ENCODE assay signal across 13 mouse cellular contexts in the genomic region with DNA sequence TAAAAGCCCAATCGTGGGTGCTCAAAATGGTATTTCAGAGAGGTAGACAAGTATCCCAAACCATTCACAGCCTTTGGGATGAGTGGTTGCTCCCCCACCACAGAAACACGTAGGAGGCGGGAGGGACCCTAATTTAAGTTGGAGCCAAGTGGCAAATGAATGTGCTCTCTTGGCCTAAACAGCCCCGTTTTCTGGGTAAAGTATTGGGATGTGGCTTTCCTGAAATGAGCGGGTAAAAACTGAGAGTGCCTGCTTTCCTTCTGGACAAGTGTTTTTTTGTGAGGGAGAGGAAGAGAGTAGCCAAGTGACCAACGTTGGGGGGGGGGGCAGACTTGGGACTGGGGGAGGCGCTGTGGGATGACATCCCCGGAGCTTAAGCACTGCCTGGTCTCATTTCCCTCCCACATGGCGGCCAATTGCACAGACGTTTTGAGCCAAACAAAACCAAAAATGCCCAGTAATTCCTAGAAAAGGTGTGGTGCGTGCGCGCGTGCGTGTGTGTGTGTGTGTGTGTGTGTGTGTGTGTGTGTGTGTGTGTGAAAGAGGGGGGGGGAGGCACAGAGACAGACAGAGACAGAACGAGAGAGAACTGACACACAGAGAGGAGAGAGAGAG. TPM values are rescaled to one million over a fixed set of nuclear protein-coding genes. Genes with fewer than 3 reads are reported as not detected.
DNase-seq lines count a peak whose midpoint lies in the region; ATAC-seq and TF ChIP-seq lines count a peak whose summit lies in the region.
"Had no signal": no experiment of that assay in that cellular context is flagged by ENCODE, and none has a peak within 500 bp of the region (broad histone marks: within the 10 kb centered on the region; RNA-seq: fewer than 3 reads in every experiment).

No protein-coding gene starts in this region.

- H3K4me3 ChIP-seq in gastrocnemius, adult 2 months: peak overlapping the region; percentile 93
- H3K4me3 ChIP-seq in stomach, embryonic 15.5 days (replicated peaks): no peak overlapping the region; the same call in 1 of the 2 replicates
- no peak overlapping the region for H3K4me3 ChIP-seq in stomach, postnatal 0 days (ENCODE audit: low read depth, low read length)
- peak overlapping the region; percentile 89 for H3K4me3 ChIP-seq in limb, embryonic 10.5 days

- no peak overlapping the region for H3K9ac ChIP-seq in stomach, embryonic 15.5 days
- H3K9ac ChIP-seq in stomach, postnatal 0 days (ENCODE audit: low read length): no peak overlapping the region
- H3K9ac ChIP-seq: liver, postnatal 0 days had no signal

- no peak for TF ChIP-seq CTCF in gastrocnemius, adult 2 months (IDR thresholded peaks at IDR 0.05)
- no peak for TF ChIP-seq CTCF in stomach, postnatal 0 days (IDR thresholded peaks at IDR 0.05; ENCODE audit: low read depth)

- 3% methylated on average over 16 of the region's 16 CpGs for WGBS in stomach, embryonic 15.5 days
- WGBS in stomach, postnatal 0 days: 3% methylated on average over 16 of the region's 16 CpGs
- under 1% methylated on average over 16 of the region's 16 CpGs for WGBS in limb, embryonic 10.5 days

- TF ChIP-seq EP300 in stomach, postnatal 0 days (optimal IDR thresholded peaks at IDR 0.05): no peak

- peak; percentile 29 for DNase-seq in gastrocnemius, adult 2 months
- DNase-seq in gastrocnemius, postnatal 10 days: no peak
- no peak for DNase-seq in stomach, postnatal 0 days (ENCODE audit: low spot score)
- peak; percentile 66 for DNase-seq in limb, embryonic 10.5 days (ENCODE audit: low spot score)
- peak; percentile 45 for DNase-seq in testis, postnatal 10 days (ENCODE audit: low spot score)
- no peak for DNase-seq in frontal cortex, postnatal 36 days (ENCODE audit: low spot score in 2 of 2)
- DNase-seq: liver, postnatal 0 days; thymus, adult 18-20 months had no signal

- no peaks in the 10 kb centered on the region for H3K9me3 ChIP-seq in stomach, embryonic 15.5 days
- H3K9me3 ChIP-seq in stomach, postnatal 0 days (ENCODE audit: control insufficient read depth, low read length): no peaks in the 10 kb centered on the region
- H3K9me3 ChIP-seq in limb, embryonic 10.5 days (replicated peaks): no peaks in the 10 kb centered on the region

- peak overlapping the region; percentile 10; the same call in 1 of the 2 replicates for H3K4me2 ChIP-seq in stomach, embryonic 15.5 days
- H3K4me2 ChIP-seq in stomach, postnatal 0 days (replicated peaks; ENCODE audit: low read depth): no peak overlapping the region; the same call in 1 of the 2 replicates

- peaks cover 9% of the 10 kb centered on the region for H3K4me1 ChIP-seq in stomach, embryonic 15.5 days
- no peaks in the 10 kb centered on the region for H3K4me1 ChIP-seq in stomach, postnatal 0 days (replicated peaks; ENCODE audit: control insufficient read depth, insufficient read depth)
- H3K4me1 ChIP-seq in limb, embryonic 10.5 days: peaks cover 81% of the 10 kb centered on the region

- H3K27me3 ChIP-seq in stomach, embryonic 15.5 days (replicated peaks): peaks cover 94% of the 10 kb centered on the region
- peaks cover 37% of the 10 kb centered on the region; the same call in 1 of the 2 replicates for H3K27me3 ChIP-seq in stomach, postnatal 0 days (ENCODE audit: control insufficient read depth, insufficient read depth, low read length)
- H3K27me3 ChIP-seq in limb, embryonic 10.5 days (ENCODE audit: low read depth, poor library complexity, severe bottlenecking): peaks cover 38% of the 10 kb centered on the region

- intact Hi-C loops in gastrocnemius, adult 2 months (cut with DNase I): loop anchor here (5.0 kb wide), 1 partner anchor 116 kb away; the partner anchor contains the start of gene Mtx2

- H3K36me3 ChIP-seq in stomach, embryonic 15.5 days: no peaks in the 10 kb centered on the region
- H3K36me3 ChIP-seq in stomach, postnatal 0 days (ENCODE audit: control insufficient read depth, insufficient read depth, low read length): no peaks in the 10 kb centered on the region
- H3K36me3 ChIP-seq in limb, embryonic 10.5 days: peaks cover 3% of the 10 kb centered on the region; the same call in 1 of the 2 replicates

- no peak for ATAC-seq in stomach, embryonic 15.5 days (ENCODE audit: insufficient read depth, low FRiP score, low read depth)
- no peak for ATAC-seq in stomach, postnatal 0 days (ENCODE audit: low FRiP score, low TSS enrichment)
- ATAC-seq in megakaryocyte-erythroid progenitor cell, adult 5-6 weeks (replicated peaks; ENCODE audit: low FRiP score, low TSS enrichment, poor library complexity, severe bottlenecking): no peak
- ATAC-seq: liver, postnatal 0 days had no signal

- H3K27ac ChIP-seq in gastrocnemius, adult 2 months: peak overlapping the region; percentile 95
- no peak overlapping the region for H3K27ac ChIP-seq in stomach, embryonic 15.5 days
- H3K27ac ChIP-seq in stomach, postnatal 0 days (replicated peaks): no peak overlapping the region
- H3K27ac ChIP-seq in limb, embryonic 10.5 days: peak overlapping the region; percentile 97

RNA-seq across cellular contexts. Expression of gene Hoxd3, which starts 0.7 kb away (rescaled TPM):
- not detected for total RNA-seq in gastrocnemius, adult 2 months (2021)
- total RNA-seq in gastrocnemius, postnatal 10 days (2021): under 1 TPM in 1 of 2 experiments, not detected in 1; 0.26 TPM
- 14.4 and 15.8 TPM in 2 replicates for polyA plus RNA-seq in stomach, embryonic 15.5 days (2015; fragmentation: Nextera tagmentation; extraction: Ambion mirVana)
- polyA plus RNA-seq in stomach, postnatal 0 days (2015; fragmentation: Nextera tagmentation; extraction: Ambion mirVana): 1.3 and 1.5 TPM in 2 replicates
- polyA plus RNA-seq in limb, embryonic 10.5 days (2016; fragmentation: Nextera tagmentation; extraction: Ambion mirVana): 1.4 and 3.0 TPM in 2 replicates
- not detected in 2 replicates for total RNA-seq in megakaryocyte-erythroid progenitor cell, adult 5-6 weeks (2014; fragmentation: Nextera tagmentation)
- not detected in 2 replicates for total RNA-seq in megakaryocyte-erythroid progenitor cell, adult 5-6 weeks (2017)
- total RNA-seq: left cerebral cortex, adult 18-20 months; neutrophil, adult 5-6 weeks had no signal
- polyA plus RNA-seq: liver, postnatal 0 days had no signal

RNA-seq across cellular contexts. Expression of gene Hoxd4, which starts 0.7 kb away (rescaled TPM):
- total RNA-seq in gastrocnemius, adult 2 months (2021): 1 to 10 TPM; 1.4 to 2.0 TPM
- 1 to 10 TPM; 2.1 to 4.8 TPM for total RNA-seq in gastrocnemius, postnatal 10 days (2021)
- 0.53 and 0.92 TPM in 2 replicates for polyA plus RNA-seq in stomach, embryonic 15.5 days (2015; fragmentation: Nextera tagmentation; extraction: Ambion mirVana)
- polyA plus RNA-seq in stomach, postnatal 0 days (2015; fragmentation: Nextera tagmentation; extraction: Ambion mirVana): 0.08 and 0.19 TPM in 2 replicates
- 1.2 and 2.3 TPM in 2 replicates for polyA plus RNA-seq in limb, embryonic 10.5 days (2016; fragmentation: Nextera tagmentation; extraction: Ambion mirVana)
- not detected in 2 replicates for total RNA-seq in megakaryocyte-erythroid progenitor cell, adult 5-6 weeks (2014; fragmentation: Nextera tagmentation)
- not detected in 2 replicates for total RNA-seq in megakaryocyte-erythroid progenitor cell, adult 5-6 weeks (2017)
- total RNA-seq: left cerebral cortex, adult 18-20 months; neutrophil, adult 5-6 weeks had no signal
- polyA plus RNA-seq: heart, embryonic 11.5 days; liver, postnatal 0 days had no signal

RNA-seq across cellular contexts. Expression of gene Hoxd8, which starts 6.6 kb away (rescaled TPM):
- 10 to 100 TPM; 39.3 to 49.0 TPM for total RNA-seq in gastrocnemius, adult 2 months (2021)
- 10 to 100 TPM; 38.3 to 46.1 TPM for total RNA-seq in gastrocnemius, postnatal 10 days (2021)
- 1.9 and 3.2 TPM in 2 replicates for polyA plus RNA-seq in stomach, embryonic 15.5 days (2015; fragmentation: Nextera tagmentation; extraction: Ambion mirVana)
- 1.3 TPM in 2 replicates for polyA plus RNA-seq in stomach, postnatal 0 days (2015; fragmentation: Nextera tagmentation; extraction: Ambion mirVana)
- polyA plus RNA-seq in limb, embryonic 10.5 days (2016; fragmentation: Nextera tagmentation; extraction: Ambion mirVana): 11.6 and 17.4 TPM in 2 replicates
- not detected in 2 replicates for total RNA-seq in megakaryocyte-erythroid progenitor cell, adult 5-6 weeks (2014; fragmentation: Nextera tagmentation)
- total RNA-seq in megakaryocyte-erythroid progenitor cell, adult 5-6 weeks (2017): not detected in 2 replicates
- total RNA-seq: left cerebral cortex, adult 18-20 months; neutrophil, adult 5-6 weeks had no signal
- polyA plus RNA-seq: liver, postnatal 0 days had no signal

RNA-seq across cellular contexts. Expression of gene Hoxd9, which starts 13.5 kb away (rescaled TPM):
- 10 to 100 TPM; 15.8 to 19.1 TPM for total RNA-seq in gastrocnemius, adult 2 months (2021)
- 10 to 100 TPM; 12.6 to 16.1 TPM for total RNA-seq in gastrocnemius, postnatal 10 days (2021)
- polyA plus RNA-seq in stomach, embryonic 15.5 days (2015; fragmentation: Nextera tagmentation; extraction: Ambion mirVana): 0.61 and 1.3 TPM in 2 replicates
- polyA plus RNA-seq in stomach, postnatal 0 days (2015; fragmentation: Nextera tagmentation; extraction: Ambion mirVana): 0.31 and 0.34 TPM in 2 replicates
- polyA plus RNA-seq in limb, embryonic 10.5 days (2016; fragmentation: Nextera tagmentation; extraction: Ambion mirVana): 38.0 and 52.3 TPM in 2 replicates
- total RNA-seq in megakaryocyte-erythroid progenitor cell, adult 5-6 weeks (2014; fragmentation: Nextera tagmentation): not detected in 2 replicates
- total RNA-seq in megakaryocyte-erythroid progenitor cell, adult 5-6 weeks (2017): not detected in 2 replicates
- total RNA-seq: left cerebral cortex, adult 18-20 months; neutrophil, adult 5-6 weeks had no signal
- polyA plus RNA-seq: heart, embryonic 11.5 days; liver, postnatal 0 days had no signal

RNA-seq across cellular contexts. Expression of gene Gm28230, which starts 15.5 kb away (rescaled TPM):
- total RNA-seq in gastrocnemius, adult 2 months (2021): under 1 TPM; 0.08 to 0.36 TPM
- total RNA-seq in gastrocnemius, postnatal 10 days (2021): under 1 TPM; 0.21 to 0.43 TPM
- not detected in 2 replicates for polyA plus RNA-seq in stomach, embryonic 15.5 days (2015; fragmentation: Nextera tagmentation; extraction: Ambion mirVana)
- polyA plus RNA-seq in stomach, postnatal 0 days (2015; fragmentation: Nextera tagmentation; extraction: Ambion mirVana): not detected in 2 replicates
- polyA plus RNA-seq in limb, embryonic 10.5 days (2016; fragmentation: Nextera tagmentation; extraction: Ambion mirVana): 0.70 and 0.79 TPM in 2 replicates
- total RNA-seq in megakaryocyte-erythroid progenitor cell, adult 5-6 weeks (2014; fragmentation: Nextera tagmentation): not detected in 2 replicates
- total RNA-seq in megakaryocyte-erythroid progenitor cell, adult 5-6 weeks (2017): not detected in 2 replicates
- total RNA-seq: left cerebral cortex, adult 18-20 months; neutrophil, adult 5-6 weeks had no signal
- polyA plus RNA-seq: liver, postnatal 0 days had no signal

Comparison
In these comparisons a context has a peak if more than half of its experiments do, and no peak if none do; other contexts are left out.
1. DNase-seq: peak in gastrocnemius, adult 2 months (single experiment), limb, embryonic 10.5 days (single experiment) and testis, postnatal 10 days (single experiment); none in gastrocnemius, postnatal 10 days (single experiment), stomach, postnatal 0 days (single experiment) and frontal cortex, postnatal 36 days (0 of 2).
2. H3K27ac ChIP-seq: peak in gastrocnemius, adult 2 months (single experiment) and limb, embryonic 10.5 days (single experiment); none in stomach, embryonic 15.5 days (single experiment) and stomach, postnatal 0 days (single experiment).
3. H3K4me3 ChIP-seq: peak in gastrocnemius, adult 2 months (single experiment) and limb, embryonic 10.5 days (single experiment); none in stomach, embryonic 15.5 days (single experiment) and stomach, postnatal 0 days (single experiment).
4. RNA of gene Hoxd8, which starts 6.6 kb away (total RNA-seq): 39.3 to 49.0 TPM in gastrocnemius, adult 2 months and 38.3 to 46.1 TPM in gastrocnemius, postnatal 10 days; not detected in megakaryocyte-erythroid progenitor cell, adult 5-6 weeks; every median in the first group is over 10 times any median in the second.